25 mouse cellular contexts compared by ENCODE assay signal in the genomic region with DNA sequence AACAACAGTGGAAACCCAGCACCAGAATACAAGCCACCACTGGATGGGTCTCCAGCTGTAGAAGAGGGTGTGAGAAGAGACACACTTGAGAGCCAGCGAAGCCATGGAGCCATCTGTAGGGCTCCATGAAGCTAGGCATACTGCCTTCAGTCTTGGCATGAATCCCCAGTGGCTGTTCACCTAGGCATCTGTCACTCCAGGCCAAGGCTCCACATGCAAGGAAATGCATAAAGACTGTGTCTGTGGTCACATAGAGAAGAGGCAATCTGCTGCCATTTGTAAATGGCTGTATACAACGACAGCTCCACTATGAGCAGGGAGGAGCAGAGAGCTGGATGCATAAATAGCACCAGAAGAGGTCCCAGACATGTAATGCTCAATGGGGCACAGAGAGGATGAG.
A peak's percentile ranks its signal among the peaks of the same experiment; 100 is the strongest.
DNase-seq lines count a peak whose midpoint lies in the region; ATAC-seq lines count a peak whose summit lies in the region.
"Had no signal": no experiment of that assay in that cellular context is flagged by ENCODE, and none has a peak within 500 bp of the region (broad histone marks: within the 10 kb centered on the region; RNA-seq: fewer than 3 reads in every experiment).

No protein-coding gene starts in this region.

- H3K4me1 ChIP-seq in hindbrain, embryonic 16.5 days (ENCODE audit: control insufficient read depth, insufficient read depth, low read depth, low read length), result peaks cover 3% of the 10 kb centered on the region; the same call in 1 of the 2 replicates
- 0 out of 2 replicates have a peak, but pooled peaks cover 3% of the 10 kb centered on the region for H3K4me1 ChIP-seq in hindbrain, embryonic 12.5 days
- no peaks in the 10 kb centered on the region for H3K4me1 ChIP-seq in intestine, embryonic 16.5 days (ENCODE audit: control insufficient read depth, insufficient read depth, low read length)
- H3K4me1 ChIP-seq: embryonic facial prominence, embryonic 12.5 days; lung, embryonic 15.5 days; megakaryocyte, embryonic 14.5 days; neural tube, embryonic 13.5 days; stomach, embryonic 15.5 days had no signal

- DNase-seq in brain, adult 2 months (ENCODE audit: low read depth, low spot score), result peak; percentile 77
- DNase-seq in cerebellum, adult 11 months, result peak; percentile 40
- peak; percentile 74 for DNase-seq in cerebellum, adult 9-11 months
- DNase-seq in embryo, embryonic 9.5 days (ENCODE audit: extremely low spot score), result no peak
- no peak for DNase-seq in urinary bladder, postnatal 10 days (ENCODE audit: low spot score)
- DNase-seq: adrenal gland, postnatal 36 days; gastrocnemius, postnatal 25 days; heart, postnatal 4 days; kidney, adult 11 months; lung, postnatal 36 days; midbrain, embryonic 14.5 days; right cerebral cortex, adult 18-20 months; thymus, postnatal 25 days had no signal

- H3K4me2 ChIP-seq in hindbrain, embryonic 16.5 days (ENCODE audit: low read length), result no peak overlapping the region
- H3K4me2 ChIP-seq in hindbrain, embryonic 12.5 days (replicated peaks), result no peak overlapping the region
- no peak overlapping the region for H3K4me2 ChIP-seq in intestine, embryonic 16.5 days (ENCODE audit: low read depth, low read length)
- H3K4me2 ChIP-seq: embryonic facial prominence, embryonic 12.5 days; lung, embryonic 15.5 days; stomach, embryonic 15.5 days had no signal

- WGBS in hindbrain, embryonic 16.5 days, result 63% methylated on average over 2 of the region's 2 CpGs
- 89% methylated on average over 2 of the region's 2 CpGs for WGBS in hindbrain, embryonic 12.5 days
- 85% methylated on average over 2 of the region's 2 CpGs for WGBS in intestine, embryonic 16.5 days

- H3K27ac ChIP-seq in hindbrain, embryonic 16.5 days (ENCODE audit: low read depth, low read length), result no peak overlapping the region
- H3K27ac ChIP-seq in hindbrain, embryonic 12.5 days, result no peak overlapping the region
- no peak overlapping the region for H3K27ac ChIP-seq in intestine, embryonic 16.5 days (ENCODE audit: low read length)
- H3K27ac ChIP-seq: embryonic facial prominence, embryonic 12.5 days; kidney, embryonic 15.5 days; liver, embryonic 14.5 days; lung, embryonic 15.5 days; neural tube, embryonic 13.5 days; stomach, embryonic 15.5 days had no signal

- no peaks in the 10 kb centered on the region for H3K27me3 ChIP-seq in hindbrain, embryonic 16.5 days (replicated peaks; ENCODE audit: control insufficient read depth, insufficient read depth, low read length)
- H3K27me3 ChIP-seq in hindbrain, embryonic 12.5 days, result no peaks in the 10 kb centered on the region; the same call in 1 of the 2 replicates
- no peaks in the 10 kb centered on the region for H3K27me3 ChIP-seq in intestine, embryonic 16.5 days (replicated peaks; ENCODE audit: control insufficient read depth, insufficient read depth, low read length)
- H3K27me3 ChIP-seq: embryonic facial prominence, embryonic 12.5 days; forebrain, embryonic 15.5 days; kidney, embryonic 15.5 days; lung, embryonic 15.5 days; megakaryocyte, embryonic 14.5 days; neural tube, embryonic 13.5 days; stomach, embryonic 15.5 days had no signal

- H3K36me3 ChIP-seq in hindbrain, embryonic 16.5 days (ENCODE audit: control insufficient read depth, insufficient read depth, low read length), result no peaks in the 10 kb centered on the region
- H3K36me3 ChIP-seq in hindbrain, embryonic 12.5 days, result no peaks in the 10 kb centered on the region
- H3K36me3 ChIP-seq in intestine, embryonic 16.5 days (ENCODE audit: control insufficient read depth, insufficient read depth, low read length), result no peaks in the 10 kb centered on the region
- H3K36me3 ChIP-seq: embryonic facial prominence, embryonic 12.5 days; forebrain, embryonic 15.5 days; kidney, embryonic 15.5 days; lung, embryonic 15.5 days; neural tube, embryonic 13.5 days; stomach, embryonic 15.5 days had no signal

- 0 out of 2 replicates have a peak, but pooled peaks have one; percentile 22 for ATAC-seq in hindbrain, embryonic 16.5 days
- no peak for ATAC-seq in hindbrain, embryonic 12.5 days (ENCODE audit: low FRiP score)
- ATAC-seq in intestine, embryonic 16.5 days, result no peak

- H3K4me3 ChIP-seq in hindbrain, embryonic 16.5 days (ENCODE audit: low read length), result no peak overlapping the region
- no peak overlapping the region for H3K4me3 ChIP-seq in hindbrain, embryonic 12.5 days
- no peak overlapping the region for H3K4me3 ChIP-seq in intestine, embryonic 16.5 days (ENCODE audit: low read length)
- H3K4me3 ChIP-seq: embryonic facial prominence, embryonic 12.5 days; erythroblast, embryonic 14.5 days; forebrain, embryonic 15.5 days; kidney, embryonic 15.5 days; lung, embryonic 15.5 days; megakaryocyte, embryonic 14.5 days; neural tube, embryonic 13.5 days; stomach, embryonic 15.5 days had no signal

- no peaks in the 10 kb centered on the region for H3K9me3 ChIP-seq in hindbrain, embryonic 16.5 days (ENCODE audit: control insufficient read depth, low read length)
- no peaks in the 10 kb centered on the region for H3K9me3 ChIP-seq in hindbrain, embryonic 12.5 days (replicated peaks)
- H3K9me3 ChIP-seq in intestine, embryonic 16.5 days (ENCODE audit: control insufficient read depth, low read length), result no peaks in the 10 kb centered on the region
- H3K9me3 ChIP-seq: embryonic facial prominence, embryonic 12.5 days; forebrain, embryonic 15.5 days; kidney, embryonic 15.5 days; lung, embryonic 15.5 days; megakaryocyte, embryonic 14.5 days; neural tube, embryonic 13.5 days; stomach, embryonic 15.5 days had no signal

- H3K9ac ChIP-seq in hindbrain, embryonic 16.5 days (ENCODE audit: low read depth, low read length), result no peak overlapping the region
- no peak overlapping the region for H3K9ac ChIP-seq in hindbrain, embryonic 12.5 days
- H3K9ac ChIP-seq in intestine, embryonic 16.5 days (ENCODE audit: low read depth, low read length), result no peak overlapping the region
- H3K9ac ChIP-seq: embryonic facial prominence, embryonic 12.5 days; forebrain, embryonic 15.5 days; kidney, embryonic 15.5 days; liver, embryonic 14.5 days; lung, embryonic 15.5 days; neural tube, embryonic 13.5 days; stomach, embryonic 15.5 days had no signal

Comparison
In these comparisons a context has a peak if more than half of its experiments do, and no peak if none do; other contexts are left out.
1. DNase-seq: peak in brain, adult 2 months (single experiment), cerebellum, adult 11 months (single experiment) and cerebellum, adult 9-11 months (single experiment); none in embryo, embryonic 9.5 days (single experiment) and urinary bladder, postnatal 10 days (single experiment).